Mouse (Mus musculus) small intestine, adult 2 months (tissue): Measurements from ENCODE around the gene Tbcel.

Experiments
- CTCF ChIP-seq: fragments of 200-500 bp; IDR thresholded peaks from 2 replicates; pipeline ENCODE4 v1.5.1; 2012; ENCODE audit warnings: low read depth, mild to moderate bottlenecking, control low read depth, inconsistent platforms, low read length, moderate library complexity, mixed read lengths; ENCODE audit not compliant: insufficient replicate concordance, insufficient read length; ENCODE audit errors: extremely low read depth
- POLR2A ChIP-seq: fragments of 200-500 bp; IDR thresholded peaks from 2 replicates; pipeline ENCODE4 v1.6.1; 2012; ENCODE audit warnings: low read depth, mild to moderate bottlenecking, control low read depth, inconsistent platforms, low read length, moderate library complexity

- TF ChIP-seq POLR2A = no peak
- no peak for TF ChIP-seq CTCF
Observed at GRCm38 (mm10) chr9:42503709-42504108, 3.9 kb downstream of the Tbcel start.
